Mouse (Mus musculus) regulatory T cell (primary cell): Measurements from ENCODE around the gene Nbeal2.

Experiments
- in situ Hi-C: fragments of 300-600 bp; cut with MboI, MseI; formaldehyde crosslinking; loops from one replicate; pipeline ENCODE4 v1.15.1; 2025; ENCODE audit warnings: high pct_unique_total_duplicates

Nbeal2 gene

DNA sequence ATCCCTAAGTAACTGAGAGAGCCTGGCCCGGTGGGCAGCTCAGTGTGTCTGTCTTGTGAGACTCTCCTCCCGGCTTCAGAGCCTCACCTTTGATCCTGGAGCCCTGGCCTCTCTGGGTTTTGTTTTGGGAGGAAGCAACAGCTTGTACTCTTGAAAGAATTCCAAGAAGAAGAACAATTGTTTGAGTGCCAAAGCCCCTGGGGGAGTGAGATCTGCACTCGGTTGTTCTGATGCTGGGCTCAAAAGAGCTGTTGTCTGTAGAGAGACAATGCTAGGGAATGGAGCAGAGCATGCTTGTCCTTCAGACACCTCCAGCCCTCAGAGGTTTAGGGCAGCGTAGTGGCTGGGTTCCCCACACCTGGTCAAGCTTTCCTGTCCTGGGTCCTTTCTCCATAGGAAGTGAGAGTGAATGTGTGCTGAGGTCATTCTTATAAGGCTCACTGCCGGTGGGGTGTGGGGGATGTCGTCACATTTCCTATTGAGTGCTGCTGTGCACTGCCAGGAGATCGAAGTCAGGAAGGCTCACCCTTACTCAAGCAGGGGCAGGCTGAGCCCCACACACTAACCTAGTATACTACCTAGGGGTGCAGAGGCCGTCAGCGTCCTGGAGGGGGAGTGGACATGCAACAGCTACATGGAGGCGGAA is 19.3 kb upstream of the Nbeal2 start:
- in situ Hi-C loops: no loop called here

DNA sequence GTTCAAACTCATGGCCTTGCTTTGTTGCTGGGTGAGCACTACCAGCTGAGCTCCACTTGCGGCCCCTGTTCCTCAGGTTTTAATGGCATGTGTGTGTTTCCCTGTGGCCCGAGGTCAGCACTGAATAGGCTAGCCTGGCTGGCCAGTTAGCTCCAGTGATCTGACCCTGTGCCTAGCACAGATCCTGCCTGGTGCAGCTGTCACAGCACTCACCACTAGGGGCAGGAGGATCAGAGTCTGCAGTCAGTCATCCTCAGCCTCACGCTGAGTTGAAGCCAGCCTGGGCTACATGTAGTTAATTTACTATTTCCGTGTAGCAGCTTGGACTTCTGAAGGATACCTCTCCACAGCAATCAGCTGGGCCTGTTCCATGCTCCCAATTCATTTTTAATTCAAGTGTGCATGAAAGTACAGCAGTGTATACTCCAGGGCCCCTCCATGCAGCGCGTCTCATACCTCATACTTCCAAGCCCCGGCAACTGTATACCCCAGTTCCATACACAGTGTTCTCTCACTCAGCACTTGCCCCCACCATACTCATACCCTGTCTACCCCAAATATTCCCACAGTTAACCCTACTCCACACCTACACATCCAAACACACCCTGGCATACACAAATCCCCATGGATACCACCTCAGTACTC is 18.6 kb upstream of the Nbeal2 start:
- in situ Hi-C loops: no loop called here

DNA sequence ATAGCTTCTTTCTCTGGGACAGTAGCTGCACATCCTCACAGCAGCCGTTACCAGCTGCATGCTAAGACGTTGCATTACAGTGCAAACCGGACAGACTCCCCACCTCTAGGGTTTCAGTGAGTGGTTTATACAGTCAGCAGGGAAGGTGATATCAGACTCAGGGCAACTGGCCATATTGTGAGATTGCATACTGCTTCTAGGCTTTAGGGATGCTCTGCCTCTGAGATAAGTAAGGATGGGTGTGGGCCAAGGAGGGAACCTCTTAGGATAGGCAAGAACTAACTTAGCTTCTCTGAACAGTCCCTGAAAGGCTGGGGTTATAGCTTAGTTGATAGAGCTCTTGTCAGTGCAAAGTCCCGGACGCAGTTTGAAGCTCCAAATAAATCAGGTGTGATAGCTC is 15.8 kb upstream of the Nbeal2 start:
- in situ Hi-C loops: no loop called here

DNA sequence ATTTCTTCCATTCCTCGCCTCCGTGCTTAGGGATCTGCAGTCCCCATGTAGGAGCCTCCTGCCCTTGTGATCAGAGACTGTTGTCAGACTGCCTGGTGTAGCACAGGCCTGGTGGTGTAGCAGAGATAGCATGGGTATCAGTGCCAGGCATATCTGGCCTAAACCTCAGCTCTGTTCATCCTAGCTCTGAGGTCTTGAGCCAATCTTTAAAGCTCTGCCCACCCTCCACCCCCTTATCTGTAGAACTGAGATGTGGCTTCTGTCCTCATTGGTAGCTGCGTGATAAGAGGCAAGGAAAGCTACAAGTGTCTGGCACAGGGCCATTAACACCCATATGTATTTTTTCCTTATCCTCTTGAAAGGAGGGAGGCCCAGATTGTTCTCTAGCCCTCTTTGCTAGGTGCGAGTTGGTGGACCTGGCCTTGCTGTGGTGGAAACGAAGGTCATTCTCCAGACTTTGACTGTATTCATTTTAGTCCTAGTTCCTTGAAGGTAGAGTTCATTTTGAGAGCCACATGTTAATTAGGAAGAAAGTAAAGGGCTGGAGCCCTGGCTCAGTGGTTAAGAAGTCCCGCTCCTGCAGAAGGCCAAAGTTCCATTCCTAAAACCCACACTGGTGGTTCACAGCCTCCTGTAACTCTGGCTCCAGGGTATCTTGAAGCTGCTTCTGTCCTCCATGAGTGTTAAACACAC is 14.8 kb upstream of the Nbeal2 start:
- in situ Hi-C loops: no loop called here

DNA sequence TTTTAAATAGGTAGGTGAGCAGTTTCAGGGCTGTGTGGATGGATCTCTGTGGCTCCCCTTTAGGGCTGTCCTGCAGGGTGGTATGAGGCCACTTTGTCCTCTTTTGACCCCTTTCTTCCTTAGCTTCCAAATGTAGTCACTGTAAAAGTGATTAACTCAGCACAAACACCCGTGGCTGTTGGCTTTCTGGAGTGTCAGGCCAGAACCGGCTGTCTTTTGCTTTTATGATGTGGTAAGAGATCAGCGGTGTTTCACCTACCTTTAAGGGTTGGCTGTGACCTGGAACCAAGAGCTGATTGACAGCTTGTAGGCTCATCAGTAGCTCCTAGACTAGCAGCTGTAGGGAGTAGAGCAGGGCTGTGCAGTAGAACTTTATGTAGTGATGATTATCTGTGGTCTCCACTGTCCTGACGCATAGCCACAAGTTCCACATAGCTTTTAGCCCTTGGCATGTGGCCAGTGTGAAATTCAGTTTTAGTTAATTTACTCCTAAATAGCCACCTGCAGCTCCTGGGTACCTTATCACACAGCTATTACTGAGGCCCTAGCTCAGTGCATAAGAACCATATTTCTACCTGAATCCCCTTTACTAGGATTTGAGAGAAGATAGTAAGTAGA is 13.4 kb upstream of the Nbeal2 start:
- in situ Hi-C loops: no loop called here

DNA sequence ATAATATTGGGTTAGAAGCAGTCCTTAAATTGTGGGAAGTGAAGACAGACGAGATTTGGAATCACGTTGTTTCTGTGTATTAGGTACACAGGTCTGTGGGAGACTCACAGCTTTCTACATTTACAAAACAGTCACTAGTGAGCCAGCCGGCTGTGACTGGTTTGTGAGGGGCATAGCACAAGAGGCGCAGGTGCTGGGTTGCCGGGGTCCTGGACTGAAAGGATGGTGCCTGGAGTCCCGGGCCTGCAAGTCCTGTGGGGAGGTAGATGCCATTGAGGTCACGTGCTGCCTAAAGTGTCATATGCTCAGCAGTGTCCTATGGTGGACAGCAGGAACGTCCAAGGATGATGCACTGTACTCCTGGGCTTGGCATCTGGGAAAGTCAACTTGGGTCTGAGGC is 12.4 kb upstream of the Nbeal2 start:
- in situ Hi-C loops: no loop called here

DNA sequence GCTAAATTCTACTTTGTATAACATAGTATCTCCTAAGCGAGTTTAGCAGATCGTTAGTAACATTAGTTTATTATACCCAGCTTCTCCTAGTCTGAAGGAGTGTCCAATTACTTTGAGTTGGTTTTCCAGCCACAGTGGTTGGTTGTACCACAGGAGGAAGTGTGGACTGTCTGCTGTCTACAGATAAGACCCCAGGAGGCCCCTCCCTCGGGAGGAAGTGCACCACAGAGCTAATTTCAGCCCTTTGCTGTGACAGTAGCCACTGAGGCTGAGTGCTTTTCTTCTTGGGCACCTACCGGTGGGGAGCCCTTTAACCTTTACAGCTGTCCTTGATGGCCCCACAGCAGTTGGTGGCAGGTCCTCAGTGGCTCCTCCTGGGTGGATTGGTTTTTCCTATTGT is 12.0 kb upstream of the Nbeal2 start:
- in situ Hi-C loops: no loop called here

DNA sequence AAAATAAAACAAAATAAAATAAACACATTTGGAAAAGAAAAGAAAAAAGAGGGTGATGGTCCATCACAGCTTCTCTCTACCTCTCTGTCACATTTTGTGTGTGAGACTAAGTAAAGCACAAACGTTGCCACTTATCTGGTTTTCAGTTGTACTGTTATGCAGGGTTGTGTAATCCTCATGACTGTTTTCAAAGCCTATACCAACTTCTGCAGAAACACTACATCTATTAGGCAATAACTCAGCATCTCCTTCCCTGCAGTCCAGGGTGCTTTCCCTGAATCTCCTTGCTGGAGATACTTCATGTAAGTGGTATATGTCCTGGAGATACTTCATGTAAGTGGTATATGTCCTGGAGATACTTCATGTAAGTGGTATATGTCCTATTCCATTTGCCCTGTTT is 8.9 kb upstream of the Nbeal2 start:
- in situ Hi-C loops: no loop called here

DNA sequence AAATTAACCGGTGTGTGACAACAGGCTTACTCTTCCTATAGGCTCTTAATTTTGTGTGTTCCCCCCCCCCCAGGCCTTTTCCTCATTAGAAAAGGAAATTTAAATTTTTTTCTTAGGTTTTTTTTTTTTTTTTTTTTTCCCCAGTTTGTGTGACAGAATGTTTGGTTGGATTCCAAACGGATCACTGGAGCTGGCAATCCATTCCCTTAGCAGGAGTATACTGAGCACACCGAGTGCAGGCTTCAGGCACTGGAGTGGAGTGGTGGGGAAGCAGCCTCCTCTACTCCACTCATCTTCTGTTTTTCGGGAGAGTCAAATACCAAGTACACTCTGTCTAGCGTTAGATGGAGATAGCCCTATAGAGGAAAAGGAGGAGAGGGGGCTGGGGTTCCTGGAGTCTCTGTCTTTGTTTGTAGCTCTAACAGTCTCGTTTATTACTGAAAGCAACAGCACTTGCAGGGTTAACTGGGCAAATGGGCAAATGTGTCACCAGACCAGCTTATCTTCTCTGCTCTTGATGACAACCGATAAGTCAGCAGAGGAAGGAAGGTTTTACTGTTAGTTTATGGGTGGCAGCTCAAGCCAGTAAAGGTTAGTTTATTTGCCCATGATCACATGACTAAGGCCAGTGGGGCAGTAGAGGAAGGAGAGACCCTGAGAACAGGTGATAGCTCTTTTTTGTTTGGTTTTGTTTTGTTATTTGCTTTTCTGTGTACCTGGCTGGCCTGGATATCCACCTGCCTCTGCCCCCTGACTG is 7.1 kb upstream of the Nbeal2 start:
- in situ Hi-C loops: no loop called here

DNA sequence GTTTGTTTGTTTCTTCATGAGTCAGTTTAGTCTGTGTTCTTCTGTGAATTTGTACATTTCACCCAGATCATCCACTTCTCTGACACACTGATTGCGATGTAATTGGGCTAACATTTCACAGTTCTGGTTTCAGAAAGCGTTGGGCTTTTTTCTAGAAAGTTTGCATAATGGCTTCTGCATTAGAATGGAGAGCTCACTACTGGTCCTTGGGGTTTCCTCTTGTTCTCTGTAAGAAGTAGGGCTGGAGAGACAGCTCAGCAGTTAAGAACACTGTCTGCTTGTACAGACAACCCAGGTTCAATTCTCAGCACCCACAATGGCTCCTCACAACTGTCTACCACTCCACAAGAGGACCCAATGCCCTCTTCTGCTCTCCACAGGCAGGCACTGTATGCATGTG is 6.2 kb upstream of the Nbeal2 start:
- in situ Hi-C loops: no loop called here

DNA sequence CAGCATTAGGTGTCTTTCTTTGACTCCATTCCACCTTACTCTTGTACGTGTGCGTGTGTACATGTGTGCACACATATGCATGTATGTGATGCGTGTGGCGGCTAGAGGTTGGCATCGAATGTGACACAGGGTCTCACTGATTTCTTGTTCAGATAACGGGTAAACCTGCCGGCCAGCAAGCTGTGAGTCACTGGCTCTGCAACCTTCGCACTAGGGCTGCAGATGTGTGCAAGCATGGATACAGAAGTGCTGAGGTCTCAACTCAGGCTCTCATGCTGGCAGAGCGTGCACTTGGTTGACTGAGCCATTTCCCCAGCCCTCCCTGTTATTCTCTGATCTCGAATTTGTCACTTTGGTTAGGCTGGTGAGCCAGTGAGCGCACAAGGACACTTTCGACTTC is 5.6 kb upstream of the Nbeal2 start:
- in situ Hi-C loops: no loop called here

DNA sequence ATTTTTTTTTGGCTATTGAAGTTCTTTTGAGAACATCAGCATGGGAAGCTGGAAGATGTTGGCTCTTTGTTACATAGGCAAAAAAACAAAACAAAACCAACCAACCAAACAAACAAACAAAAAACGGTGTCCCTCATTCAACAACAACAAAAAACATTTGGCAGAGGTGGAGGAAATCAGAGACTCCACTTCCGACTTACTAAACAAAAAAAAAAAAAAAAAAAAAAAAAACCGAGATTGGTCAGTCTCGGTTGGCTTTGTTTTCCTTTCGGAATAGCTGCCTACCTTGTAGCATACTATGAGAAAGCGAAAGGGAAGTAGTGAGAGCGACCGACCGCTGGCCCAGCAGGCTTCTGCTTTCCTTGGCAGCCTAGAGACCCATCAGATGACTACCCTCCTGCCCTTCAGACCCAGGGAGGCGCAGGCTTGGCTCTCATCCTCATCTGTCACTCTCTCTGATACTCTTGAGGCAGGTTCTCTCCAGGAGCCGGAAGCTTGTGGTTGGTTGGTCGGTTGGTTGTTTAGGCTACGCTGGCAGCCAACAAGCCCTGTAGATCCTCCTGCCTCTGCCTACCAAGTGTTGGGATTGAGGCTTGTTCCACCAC is 3.6 kb upstream of the Nbeal2 start:
- in situ Hi-C loops: no loop called here

DNA sequence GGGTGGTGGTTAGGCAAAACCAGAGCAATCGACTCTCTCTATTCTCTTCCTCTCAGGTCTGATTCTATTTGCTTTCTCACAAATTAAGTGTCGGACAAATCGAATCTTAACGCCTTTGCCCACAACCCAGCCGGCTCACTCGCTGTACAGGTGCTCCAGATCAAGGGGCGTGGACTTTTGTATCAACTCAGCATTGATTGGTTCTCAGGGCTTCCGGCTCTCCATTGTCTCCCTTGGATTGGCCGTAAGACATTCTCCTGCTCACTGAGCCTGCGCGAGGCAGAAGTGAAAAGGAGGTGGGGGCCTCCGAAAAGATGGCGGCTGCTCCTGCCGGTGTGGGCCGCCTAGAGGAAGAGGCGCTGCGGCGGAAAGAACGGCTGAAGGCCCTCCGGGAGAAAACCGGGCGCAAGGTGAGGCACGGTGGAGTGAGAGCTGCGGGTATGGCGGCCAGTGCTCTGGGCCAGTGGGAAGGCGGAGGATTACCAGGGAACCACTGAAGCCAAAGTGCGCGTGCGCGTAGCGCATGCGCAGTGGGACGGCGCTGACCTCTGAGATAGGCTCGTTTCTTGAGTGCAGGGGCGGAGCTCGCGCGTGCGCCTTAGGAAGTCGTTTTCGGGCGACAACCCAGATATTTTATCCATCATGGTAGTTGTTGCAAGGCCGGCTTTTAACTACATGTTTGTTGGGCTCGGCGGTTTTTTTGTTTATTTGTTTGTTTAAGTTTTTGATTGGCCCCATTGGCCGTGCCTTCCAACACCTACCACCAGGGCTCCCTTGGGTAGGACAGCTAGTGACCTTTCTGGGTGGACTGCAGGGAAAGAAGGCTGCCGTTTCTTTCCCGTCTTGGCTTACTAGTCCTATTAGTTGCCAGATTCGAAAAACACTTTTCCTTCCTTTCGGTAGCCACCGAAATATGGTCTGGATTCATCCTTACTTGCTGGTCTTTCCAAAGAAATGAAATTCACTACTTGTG is 2.6 kb upstream of the Nbeal2 start, which contains the start of gene Ccdc12:
Ccdc12 (plus strand) TSS at position 255 of the 973 bp plus-strand sequence.
- in situ Hi-C loops: no loop called here

DNA sequence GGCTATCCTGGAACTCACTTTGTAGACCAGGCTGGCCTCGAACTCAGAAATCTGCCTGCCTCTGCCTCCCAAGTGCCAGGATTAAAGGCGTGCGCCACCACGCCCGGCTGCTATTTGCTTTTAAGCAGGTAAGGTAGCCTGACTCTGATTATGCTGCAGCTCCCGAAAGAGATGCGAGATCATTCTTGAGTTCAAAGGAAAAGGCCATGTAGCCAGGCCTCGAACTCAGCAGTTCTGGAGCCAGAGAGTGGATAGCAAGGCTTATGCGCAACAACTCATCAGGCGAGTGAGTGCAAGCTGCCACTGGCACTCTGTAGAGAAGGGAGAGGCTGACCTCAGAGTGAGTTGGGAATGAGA is 1.7 kb upstream of the Nbeal2 start:
- in situ Hi-C loops: no loop called here

DNA sequence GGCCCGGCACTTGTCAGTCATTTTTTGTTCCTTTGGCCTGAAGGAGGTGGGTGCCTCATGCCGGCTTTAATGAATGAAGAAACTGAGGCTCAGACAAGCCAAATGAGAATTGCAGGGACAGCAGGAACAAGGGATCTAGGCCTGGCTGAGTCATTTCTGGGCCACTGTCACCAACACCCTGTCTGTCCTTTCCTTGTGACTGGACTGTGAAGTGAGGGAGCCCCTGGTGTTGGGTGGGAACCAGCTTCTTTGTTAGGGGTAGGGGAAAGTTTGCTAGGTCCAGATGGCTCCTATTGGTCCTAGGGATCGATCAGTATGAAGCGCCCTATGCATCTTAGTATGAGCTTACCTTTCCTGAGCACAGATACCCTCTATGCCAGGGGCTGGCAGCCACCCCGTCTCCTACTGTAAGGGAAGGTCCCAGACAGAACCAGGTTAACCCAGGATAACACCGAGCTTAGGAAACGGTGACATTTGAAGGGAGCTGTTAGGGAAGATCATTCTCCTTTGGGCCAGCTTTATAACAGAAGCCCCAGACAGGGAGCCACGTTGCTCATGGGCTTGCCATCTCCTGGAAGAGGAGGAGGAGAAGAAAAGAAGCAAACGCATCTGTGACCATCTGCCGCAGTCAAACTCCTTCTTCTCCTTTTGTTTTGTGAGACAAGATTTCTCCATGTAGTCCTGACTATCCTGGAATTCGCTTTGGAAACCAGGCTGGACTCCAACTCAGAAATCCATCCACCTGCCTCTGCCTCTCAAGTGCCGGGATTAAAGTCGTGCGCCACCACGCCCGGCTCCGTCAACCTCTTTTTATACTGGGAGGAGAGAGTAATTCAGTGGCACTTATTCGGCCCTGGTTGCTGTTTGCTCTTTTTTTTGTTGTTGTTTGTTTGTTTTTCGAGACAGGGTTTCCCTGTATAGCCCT is 1.0 kb upstream of the Nbeal2 start:
- in situ Hi-C loops: no loop called here

DNA sequence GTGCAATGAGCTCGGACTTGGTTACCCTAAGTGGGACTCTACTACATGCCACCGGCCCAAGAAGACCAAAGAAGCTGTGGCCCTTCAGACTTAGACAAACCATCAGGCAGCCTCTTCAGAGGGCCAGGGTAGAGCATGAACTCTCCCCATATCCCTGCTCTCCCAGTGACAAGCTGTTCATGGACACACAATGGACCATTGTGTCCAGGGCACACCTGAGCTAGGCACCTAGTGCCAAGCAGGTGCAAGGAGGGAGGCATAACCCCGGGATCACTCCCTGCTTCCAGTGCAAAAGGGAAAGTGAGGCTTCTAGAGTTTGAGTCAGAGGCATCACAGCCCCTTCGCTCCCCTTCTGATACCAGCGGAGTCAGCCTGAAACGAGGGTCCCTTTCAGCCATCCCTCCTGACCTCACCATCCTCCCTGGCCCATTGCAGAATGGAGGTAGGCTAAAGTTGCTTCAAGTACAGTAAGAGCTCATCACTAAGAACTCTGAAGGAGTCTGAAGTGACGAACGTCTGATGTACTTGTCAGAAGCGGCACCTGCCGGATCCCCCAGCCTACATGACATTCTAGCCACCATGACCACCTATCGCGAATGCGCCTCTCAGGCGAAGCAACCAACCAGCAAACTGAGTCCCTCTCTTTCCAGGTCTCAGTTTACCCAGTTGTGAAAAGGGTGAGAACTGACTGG is 852 bp downstream of the Nbeal2 start:
- in situ Hi-C loops: no loop called here

DNA sequence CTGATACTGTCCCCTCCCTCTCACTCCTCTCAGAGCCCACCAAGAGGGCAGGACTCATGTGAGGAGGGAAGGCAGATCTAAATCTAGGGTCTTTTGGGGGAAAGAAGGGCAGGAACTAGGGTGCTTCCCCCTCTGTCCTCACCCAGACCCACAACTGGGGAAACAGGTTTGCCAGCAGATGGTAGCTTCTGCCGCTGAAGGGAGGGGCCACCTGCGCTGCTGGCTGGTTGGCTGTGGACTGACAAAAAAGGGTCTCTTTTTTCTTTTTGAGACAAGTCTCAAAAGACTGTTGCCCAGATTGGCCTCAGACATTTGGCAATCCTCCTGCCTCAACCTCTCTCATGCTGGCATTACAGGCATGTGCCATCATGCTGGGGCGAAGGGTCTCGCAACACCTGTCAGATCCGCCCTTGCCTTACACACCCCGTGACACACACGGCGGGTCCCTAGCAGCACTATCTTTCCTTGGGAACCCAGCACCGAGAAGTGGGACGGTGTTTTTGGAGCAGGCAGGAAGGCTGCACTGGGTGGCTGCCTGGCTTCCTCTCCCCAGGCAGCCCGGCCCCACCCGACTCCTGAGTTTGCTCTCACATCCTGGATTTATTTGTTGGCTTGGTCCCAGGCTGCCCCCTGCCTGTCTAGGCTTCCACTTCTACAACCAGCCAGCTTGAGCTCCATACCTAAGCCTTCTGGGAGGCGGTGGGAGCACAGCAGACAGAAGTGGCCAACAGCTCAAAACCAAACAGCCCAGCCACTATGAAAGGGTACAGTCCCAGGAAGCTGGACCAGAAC is 1.8 kb downstream of the Nbeal2 start:
- in situ Hi-C loops: no loop called here

DNA sequence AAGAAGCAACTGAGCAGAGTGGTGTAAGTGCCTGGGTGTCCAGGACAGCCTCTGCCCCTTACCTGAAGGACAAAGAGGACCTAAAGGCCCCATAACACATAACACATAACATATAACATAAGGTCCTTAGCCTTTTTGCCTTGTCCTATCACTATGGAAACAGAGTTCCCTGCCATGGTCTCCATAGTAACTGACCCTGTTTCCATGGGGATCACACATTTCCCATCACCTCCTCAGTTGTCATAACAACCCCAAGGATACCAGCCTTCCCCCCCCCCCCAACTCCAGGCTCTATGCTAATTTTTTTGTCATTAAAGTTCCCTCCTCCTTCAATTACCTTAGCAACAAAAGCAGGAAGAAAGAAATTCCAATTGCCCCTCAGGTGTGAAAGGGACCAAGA is 4.2 kb downstream of the Nbeal2 start:
- in situ Hi-C loops: loop anchor here (10.0 kb wide), 1 partner anchor 1995 kb away; no protein-coding TSS in a partner anchor
